Mouse (Mus musculus) adrenal gland, postnatal 14 days (tissue): ENCODE results near the gene Lcmt1. TPM values are rescaled to one million over a fixed set of nuclear protein-coding genes. Genes with fewer than 3 reads are reported as not detected.

Source experiments
- DNase-seq: peaks from one replicate; pipeline ENCODE4 v3.0.0; 2021; ENCODE audit warnings: mixed read lengths
- total RNA-seq: library from RNA; stranded (reverse); gene quantifications from 2 replicates; pipeline ENCODE4 v1.2.3, GENCODE M21; 2021

Gene Lcmt1
- total RNA-seq, 1 experiment from 2014 or later: 23.2 TPM

DNA sequence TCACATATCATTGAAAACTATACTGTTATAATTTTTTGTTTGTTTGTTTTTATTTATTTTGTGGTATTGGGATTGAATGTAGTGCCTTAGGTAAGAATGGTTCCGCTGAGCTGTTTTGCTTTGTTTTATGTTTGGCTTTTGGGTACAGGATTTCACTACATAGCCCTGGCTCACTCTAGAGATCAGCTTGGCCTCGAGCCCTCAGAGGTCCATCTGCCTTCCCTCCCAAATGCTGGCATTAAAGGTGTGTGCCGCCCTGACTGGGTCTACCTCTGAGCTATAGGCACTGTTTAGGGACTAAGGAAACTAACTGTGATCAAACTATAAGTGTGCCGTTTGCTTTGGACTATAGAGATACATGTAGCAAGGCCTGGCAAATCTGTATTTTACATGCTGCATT lies 29.7 kb downstream of the Lcmt1 start:
- no peak for DNase-seq

DNA sequence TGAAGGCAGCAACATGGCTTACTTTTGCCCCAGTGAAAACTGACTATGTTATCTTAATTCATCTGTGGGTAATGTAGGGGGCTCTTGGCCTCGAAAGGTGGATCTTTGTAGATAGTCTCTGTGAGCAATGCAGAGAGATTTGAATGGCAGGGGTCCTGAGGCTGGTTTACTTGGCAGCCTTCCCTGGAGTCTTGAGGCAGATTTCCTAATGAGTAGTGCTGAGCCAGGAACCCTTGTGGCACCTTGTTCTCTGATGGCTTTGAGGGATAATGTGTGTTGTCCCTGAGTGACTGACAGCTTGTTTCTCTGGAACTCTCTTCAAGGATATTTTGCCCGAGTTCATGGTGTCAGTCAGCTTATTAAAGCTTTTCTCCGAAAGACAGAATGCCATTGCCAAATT lies 31.5 kb downstream of the Lcmt1 start:
- no peak for DNase-seq

DNA sequence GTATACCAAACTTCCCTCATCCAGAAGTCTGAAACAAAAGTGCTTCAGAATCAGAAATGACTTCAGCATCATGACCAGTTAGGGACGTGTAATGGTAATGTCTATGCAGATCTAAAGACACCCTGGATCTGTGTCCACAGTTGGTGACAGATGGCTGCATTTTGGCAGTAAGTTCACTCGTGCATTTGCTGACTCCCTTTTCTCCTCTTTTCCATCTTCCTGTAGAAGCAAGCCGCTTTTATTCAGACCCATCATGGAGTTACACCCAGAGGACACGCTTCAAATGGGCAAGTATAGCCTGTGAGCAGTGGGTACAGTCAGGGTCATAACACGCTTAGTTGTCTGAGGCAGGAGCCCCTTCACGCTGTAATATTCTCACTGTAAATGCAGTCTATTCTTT lies 34.6 kb downstream of the Lcmt1 start:
- DNase-seq: no peak

DNA sequence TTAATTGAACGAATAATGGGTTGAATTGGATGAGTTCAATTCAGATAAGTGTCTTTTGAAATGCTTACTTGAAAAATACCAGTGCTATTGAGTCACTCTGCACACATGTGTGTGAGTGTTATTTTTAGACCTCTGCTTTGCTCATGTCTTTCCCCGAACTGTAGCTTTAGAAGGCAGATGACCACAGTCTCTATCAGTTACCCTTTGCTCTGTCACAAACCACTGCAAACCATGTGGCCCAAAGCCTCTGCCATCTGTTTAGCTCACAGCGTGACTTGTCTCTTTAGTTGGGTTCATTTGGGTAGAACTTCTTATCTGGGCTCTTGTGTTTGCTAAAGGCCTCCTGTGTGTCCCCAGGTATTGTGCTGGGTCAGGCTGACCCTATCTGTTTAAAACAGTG lies 36.0 kb downstream of the Lcmt1 start:
- DNase-seq: no peak

DNA sequence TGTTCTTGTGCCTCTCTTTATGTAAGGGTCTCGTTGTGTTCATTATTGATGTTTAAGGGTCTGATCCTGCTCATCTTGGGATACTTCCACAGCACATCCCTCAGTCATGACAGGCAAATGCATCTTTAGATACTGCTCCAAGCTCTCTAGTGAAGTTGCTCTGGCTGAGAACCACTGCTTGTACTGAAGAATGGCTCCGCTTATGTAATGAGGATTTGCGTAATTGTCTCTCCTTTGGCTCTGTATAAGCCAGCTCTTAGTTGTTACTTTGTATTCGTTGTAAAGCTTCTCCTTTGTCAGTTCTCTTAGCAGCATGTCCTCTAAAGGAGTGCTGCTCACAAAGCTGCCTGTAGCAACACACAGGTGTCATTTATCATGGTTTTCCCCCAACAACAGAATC lies 37.4 kb downstream of the Lcmt1 start:
- no peak for DNase-seq

DNA sequence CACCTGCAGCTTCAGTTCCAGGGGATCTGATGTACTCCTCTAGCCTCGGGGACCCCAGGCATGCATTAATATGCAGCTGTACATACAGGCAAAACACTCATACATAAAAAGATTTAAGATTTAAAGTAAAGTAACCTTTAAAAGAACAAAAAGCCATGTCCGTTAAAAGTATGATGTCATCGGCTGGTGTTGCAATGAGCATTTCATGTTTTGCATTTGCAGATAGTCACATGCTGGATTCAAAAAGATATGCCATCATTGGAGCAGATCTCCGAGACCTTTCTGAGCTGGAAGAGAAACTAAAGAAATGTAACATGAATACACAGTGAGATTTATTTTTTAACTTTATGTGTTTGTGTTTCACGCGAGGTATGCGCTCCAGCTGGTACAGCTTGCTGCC lies 40.9 kb downstream of the Lcmt1 start:
- no peak for DNase-seq

DNA sequence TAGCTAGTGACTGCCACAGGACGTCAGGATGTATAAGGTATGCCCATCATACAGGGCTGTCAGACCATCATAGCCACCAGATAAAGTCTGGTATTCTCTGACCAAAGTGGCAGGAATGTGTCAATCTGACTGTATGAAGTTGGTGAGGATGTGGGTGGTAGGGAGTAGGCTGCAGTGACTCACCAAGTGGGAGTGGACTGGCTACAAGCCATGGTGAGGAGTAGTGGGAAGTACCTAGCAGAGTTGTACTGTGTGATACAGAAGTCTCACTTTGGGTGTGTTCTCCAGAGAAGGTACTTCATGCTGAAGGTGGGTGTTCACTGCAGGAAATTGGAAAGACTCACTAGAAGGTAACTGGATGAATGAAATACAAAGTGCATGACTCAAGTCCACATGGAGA lies 41.5 kb downstream of the Lcmt1 start:
- DNase-seq: peak; percentile 42

DNA sequence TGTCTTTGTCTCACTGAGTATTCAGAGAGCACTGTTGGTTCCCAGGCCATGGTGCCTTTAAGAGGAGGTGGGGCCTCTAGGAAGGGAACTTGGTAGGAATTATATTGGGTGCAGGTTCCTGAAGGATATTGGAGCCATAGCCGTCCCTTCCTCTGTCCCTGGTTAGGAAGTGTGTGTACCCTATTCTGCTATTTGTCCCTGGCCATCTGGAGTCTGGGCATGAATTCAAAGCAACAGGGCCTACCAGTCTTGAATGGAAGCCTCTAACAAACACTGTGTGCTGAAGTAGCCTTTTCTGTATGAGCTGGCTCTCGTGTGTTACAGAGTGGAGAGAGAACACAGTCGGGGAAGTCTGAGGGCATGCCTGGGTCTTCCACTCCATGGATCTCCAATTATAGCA lies 42.6 kb downstream of the Lcmt1 start:
- DNase-seq: no peak

DNA sequence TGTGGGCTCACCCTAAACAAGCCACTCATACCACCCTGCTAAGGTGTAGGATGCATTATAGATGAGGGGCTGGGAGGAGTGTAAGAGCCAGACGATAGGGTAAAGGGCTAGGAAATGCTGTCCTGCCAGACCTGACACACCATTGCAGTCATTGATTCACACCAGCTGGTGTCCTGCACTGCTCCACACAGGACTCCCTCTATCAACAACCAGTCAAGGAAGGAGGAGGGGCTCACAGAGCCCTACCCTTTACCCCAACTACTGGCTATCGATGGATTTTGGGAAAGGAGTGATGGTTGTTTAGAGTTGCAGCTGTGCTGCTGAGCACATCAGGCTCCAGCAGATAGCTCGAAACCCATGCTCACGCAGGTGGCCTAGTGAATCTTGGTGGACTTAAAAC lies 47.2 kb downstream of the Lcmt1 start:
- DNase-seq: no peak

DNA sequence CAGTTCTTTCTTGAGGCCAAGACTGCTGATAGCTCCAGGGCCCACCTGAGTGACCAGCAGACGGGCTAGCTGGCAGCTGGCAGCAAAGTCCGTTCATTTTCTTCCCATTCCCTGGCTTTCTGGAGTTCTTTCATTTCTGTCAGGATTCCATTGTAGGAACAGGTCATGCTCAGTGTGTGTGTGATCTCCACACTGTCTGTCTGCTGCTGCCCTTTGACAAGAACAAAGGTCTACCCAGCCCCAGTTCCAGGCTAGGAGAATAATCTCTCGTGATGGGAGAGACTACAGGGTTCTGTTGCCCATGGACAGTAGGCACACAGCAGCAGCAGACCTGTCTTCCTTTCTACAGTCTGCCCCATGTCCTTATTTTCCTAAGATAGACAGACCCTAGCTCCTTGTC lies 48.1 kb downstream of the Lcmt1 start:
- DNase-seq: no peak

DNA sequence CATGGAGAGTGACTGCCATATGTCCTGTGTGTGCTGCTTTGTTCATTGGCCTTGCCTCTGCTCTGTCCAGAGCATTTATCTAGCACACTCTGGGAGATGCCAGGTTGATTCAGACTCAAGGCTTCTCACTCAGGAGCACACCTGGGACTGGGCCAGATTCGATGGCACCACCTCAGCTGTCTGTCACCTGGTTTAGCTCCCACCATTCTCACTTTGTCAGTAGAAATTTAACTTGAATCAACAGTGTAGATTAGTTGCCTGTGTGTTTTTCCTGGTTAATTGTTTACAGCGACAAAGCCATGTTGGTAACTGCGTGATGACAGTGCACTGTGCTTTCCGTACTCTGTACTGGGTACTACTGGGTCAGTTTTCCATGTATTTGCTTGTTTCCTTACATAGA lies 50.4 kb downstream of the Lcmt1 start:
- DNase-seq: no peak

DNA sequence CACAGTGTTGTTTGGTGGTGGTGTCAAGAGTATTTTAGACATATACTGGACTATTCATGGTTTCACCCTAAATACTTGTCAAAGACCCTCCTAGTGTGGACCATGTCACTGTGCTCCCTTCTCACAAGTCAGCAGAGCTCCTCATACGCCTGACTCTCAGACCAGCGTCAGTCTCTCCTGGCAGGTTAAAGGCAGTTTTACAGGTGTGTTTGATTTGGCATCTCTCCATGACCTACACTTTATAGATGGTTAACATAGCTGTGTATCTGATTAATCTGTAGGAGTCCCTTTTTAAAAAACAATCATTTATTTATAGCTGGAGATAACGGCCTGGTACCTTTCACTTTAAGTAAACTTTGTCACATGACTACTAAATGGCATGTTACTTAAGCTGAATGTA lies 52.4 kb downstream of the Lcmt1 start:
- no peak for DNase-seq

DNA sequence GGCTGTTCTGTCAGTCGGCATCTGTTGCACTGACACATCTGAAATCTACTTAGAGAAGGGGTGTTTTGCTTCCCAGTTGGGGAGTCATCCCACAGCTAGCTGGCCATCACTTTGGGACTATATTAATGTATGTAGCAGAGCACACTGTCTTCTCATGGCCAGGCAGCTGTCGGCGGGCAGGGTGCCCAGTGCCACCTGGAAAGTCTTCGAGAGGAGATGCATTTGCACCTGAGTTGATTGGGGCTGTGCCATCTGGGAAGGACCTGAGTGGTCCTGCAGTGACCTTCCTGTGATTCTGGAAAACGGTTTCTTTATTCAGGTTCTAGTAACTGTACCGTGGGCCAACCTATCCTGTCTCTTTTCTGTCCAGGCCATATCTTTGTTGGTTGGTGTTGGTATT lies 54.7 kb downstream of the Lcmt1 start:
- DNase-seq: no peak

DNA sequence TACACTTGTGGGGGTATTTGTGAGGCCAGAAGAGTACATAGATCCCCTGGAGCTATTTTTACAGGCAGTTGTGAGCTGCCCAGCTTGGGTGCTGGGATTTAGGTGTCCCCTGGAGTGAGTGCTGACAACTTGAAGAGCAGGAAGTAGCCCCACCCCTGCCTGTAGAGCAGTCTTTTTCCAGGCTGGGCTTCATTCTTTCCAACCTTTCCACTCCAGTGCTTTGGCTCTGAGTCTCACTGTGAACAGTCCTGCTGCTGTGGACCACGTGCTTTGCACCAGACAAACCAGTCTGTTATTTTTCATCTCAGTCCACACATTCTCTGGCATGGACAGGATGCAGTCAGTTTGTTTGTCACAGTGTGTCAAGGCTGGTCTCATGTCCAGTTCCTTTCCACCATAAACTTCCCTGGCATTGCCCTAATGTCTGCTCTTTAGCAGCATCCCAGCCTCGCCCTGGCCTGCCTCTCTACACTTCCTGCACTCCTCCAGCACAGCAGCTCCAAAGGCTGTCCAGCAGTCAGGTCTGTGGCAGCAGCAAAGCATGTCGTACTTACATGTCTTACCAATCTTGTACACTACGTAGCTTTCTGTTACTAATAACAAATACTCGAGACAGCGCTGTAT lies 55.7 kb downstream of the Lcmt1 start:
- DNase-seq: no peak

DNA sequence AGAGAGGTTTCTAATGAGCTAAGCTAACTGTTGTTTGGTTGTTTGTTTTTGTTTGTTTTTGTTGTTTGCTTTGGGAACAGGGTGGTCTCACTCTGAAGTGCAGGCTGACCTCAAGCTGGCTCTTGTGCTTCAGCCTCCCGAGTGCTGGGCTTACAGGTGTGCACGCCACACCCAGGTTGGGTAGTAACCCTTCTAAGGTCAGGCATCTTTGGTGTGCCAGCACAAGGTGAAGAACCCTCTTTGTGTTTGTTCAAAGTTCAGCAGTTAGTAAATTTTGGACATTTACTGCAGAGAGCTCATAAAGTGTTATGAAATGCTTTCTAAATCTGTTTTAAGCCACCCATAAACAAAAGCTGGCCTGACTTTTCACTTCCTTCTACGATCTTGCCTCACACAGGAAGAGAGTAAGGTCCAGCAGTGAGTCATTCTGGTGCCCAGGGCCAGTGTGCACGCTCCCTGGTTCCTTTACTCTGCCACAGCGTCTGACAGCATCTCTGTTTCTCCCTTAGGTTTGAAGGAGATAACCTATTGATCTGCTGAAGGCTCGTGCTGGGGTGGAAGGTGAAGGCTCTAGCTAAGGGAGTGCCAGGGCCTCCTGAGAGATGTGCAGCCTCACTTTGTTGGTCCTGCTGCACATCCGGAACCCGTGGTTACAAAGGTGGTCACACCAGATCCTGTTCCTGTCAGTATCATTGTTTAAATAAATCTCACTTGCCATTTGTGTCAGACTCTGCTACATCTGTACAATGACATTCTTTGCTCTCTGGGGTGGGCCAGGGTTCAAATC lies 60.2 kb downstream of the Lcmt1 start:
- peak; percentile 64 for DNase-seq

DNA sequence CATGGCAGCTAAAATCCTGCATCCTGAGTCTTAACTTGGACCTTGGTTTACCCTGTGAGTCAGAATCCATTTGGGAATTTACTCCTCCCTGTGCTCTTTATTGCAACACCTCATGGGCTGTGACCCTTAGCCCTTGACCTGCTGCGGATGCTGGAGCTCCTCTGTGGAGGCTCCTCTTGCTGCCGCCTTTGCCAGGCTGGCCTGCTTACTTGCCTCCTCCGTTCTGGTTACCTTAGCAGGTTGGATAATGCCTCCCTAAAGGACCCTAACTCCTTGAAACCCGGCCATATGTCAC lies 60.8 kb downstream of the Lcmt1 start:
- peak; percentile 47 for DNase-seq

DNA sequence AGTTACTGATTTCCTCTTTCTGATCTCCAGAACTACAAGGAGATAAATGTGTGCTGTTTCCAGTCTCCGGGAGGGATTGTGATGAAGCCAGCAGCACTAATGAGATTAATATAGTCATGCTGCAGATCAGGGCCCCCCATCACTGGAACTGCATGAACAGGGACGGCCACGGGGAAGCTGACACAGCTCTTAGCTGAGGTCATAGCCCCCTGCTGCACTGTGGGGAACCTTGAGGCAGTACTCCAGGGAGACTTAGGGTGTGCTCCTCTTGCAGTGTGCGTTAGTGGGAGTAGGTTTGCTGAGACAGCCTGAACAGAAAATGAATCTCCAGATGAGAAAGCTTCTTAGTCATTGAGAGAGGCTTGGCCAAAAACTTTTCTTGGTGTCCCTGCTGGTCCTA lies 61.6 kb downstream of the Lcmt1 start:
- DNase-seq: no peak

DNA sequence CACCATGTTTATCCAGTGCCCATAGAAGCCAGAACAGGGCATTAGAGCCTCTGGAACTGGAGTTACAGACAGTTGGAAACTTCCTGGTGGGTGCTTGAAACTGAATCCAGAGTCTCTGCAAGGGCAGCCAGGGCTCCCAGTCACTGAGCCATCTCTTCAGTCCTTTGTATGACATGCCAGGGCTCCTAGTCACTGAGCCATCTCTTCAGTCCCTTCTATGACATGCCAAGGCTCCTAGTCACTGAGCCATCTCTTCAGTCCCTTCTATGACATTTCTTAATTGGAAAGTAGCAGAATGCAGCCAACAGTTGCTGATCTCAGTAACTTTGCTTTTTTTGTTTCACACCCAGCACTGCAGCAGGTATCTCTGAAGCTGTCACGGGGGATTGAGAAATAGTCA lies 72.5 kb downstream of the Lcmt1 start:
- DNase-seq: no peak

DNA sequence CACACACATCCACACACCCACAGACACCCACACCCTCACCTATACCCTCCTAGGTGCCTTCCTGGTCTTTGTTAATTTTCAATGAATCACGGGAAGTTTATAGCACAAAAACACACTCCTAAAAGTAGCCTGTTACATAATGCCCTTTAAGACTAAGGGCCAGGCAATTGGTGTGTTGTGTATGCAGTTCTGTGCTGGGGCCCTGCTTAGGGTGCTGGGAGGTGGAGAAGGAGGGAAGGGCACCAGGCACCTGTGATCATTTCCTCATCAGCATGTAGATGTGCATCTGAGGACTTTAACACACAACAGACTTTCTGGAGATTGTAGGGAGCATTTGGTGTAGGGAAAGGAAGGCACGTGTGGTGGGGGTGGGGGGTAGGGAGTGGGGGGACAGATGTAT lies 79.2 kb downstream of the Lcmt1 start:
- DNase-seq: no peak

DNA sequence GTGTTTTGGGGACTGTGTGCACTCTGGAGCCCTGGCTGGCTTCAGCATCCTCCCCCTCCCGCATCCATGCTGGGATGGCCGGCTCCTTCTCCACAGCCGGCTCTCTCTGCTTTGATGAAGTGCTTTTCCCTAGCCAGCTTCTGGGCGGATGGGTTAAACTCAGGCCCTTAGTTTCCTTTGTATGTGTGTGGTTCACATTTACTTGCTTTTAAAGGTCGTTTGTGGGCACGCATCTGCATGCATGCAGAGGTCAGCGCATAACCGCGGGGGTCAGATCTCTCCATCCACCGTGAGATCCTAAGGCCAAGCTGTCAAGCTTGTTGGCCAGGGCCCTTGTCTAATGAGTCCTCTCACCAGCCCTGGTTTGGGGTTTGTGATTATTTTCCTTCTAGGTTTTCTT lies 80.1 kb downstream of the Lcmt1 start:
- DNase-seq: no peak

DNA sequence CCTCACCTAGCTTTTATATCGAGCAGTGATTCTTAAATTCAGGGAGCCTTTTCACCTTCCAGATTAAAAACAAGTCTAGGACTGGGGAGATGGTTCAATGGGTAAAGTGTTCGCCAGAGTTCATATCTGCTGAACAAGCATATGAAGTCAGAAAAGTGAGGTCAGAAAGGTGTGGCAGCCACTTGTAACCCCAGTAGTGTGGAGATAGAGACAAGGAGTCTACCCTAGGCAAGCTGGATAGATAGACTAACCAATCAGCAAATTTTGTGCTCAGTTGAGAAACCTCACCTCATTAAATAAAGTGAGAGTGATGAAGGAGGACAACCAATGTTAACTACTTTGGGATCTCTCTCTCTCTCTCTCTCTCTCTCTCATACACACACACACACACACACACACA lies 80.9 kb downstream of the Lcmt1 start:
- no peak for DNase-seq

DNA sequence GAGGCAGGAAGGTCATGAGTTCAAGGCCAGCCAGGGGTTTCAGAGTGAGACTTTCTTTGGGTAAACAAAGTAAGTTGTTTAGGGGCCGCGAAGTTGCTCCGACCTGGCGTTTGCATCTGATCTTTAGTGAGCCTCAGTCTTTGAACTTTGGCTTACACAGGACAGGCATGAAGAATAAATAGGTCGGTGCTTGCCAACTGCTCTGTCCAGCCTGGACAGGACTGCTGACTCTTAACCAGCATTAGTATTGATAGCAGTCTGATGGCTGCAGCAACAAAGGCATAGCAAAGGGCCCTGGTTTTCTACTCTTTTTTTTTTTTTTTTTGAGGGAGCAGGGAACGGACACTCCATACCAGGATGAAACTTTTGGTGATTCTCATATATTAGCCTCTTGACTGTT lies 83.0 kb downstream of the Lcmt1 start:
- no peak for DNase-seq

DNA sequence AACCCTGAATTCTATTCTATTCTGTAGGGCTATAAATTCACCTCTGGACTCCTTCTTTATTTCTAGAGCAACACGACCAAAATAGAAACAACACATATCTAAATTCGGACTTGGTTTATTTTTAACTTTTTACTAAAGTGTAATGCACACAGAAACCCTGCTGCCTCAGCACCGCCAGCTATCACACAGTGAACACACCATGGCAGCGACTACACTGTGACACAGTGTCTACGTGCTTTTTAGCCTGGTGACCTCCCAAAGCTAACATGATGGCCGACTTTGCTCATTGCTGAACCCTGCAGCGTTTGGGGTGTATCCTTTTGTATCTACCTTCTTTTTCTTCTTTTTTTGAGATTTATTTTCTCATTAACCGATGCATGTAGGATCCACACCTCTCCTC lies 83.5 kb downstream of the Lcmt1 start:
- no peak for DNase-seq

DNA sequence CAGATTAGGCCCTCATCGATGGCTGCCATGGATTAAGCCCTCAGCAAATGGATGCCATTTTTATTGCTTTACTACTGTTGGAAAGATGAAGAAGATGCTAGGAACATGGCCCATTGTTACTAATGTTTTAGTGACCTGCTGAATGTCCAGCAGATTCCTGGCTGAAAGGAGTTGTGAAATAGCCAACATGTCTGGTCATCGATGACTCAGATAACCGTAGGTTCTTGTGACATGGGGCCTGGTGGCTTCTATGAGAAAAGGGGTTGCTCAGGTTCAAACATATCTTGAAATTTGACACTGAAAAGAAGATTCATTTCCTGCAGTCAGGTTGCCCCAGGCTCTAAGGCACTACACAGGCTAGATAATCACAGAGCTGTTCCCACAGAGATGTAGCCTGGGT lies 85.5 kb downstream of the Lcmt1 start:
- DNase-seq: no peak

DNA sequence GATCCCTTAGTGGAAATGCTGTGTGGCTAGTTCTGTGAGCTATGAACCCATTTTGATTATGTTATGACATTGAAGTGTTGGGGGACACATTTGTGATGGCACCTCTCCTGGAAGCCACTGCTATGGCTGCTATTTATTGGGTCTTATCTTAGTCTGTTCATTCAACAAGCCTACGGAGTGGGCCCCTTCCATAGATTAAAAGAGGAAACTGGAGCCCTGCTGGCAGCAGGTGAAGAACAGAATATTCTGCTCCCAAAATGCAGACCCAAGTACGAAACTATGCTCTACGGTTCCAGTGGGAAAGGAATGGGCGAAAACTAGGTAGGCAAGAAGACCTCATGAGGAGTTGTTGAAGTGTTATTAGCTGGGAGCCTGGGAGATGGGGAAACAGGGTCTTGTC lies 88.7 kb downstream of the Lcmt1 start:
- no peak for DNase-seq
